Mouse (Mus musculus) lung, embryonic 15.5 days (tissue): Measurements from ENCODE around the gene Olfr243. TPM values are rescaled to one million over a fixed set of nuclear protein-coding genes. Genes with fewer than 3 reads are reported as not detected.

Source experiments
- polyA plus RNA-seq: library from polyadenylated mRNA; unstranded; fragments of >200 nt; fragmentation: Nextera tagmentation; extraction: Ambion mirVana; gene quantifications from 2 replicates; pipeline ENCODE4 v1.2.1, GENCODE M21; 2015

Gene Olfr243
- polyA plus RNA-seq, 1 experiment from 2014 or later, result not detected

Other genes with a start within 250 kb of the Olfr243 start
- gene Olfr608, start 244.8 kb upstream of the Olfr243 start, polyA plus RNA-seq, result not detected in 2 replicates
- gene Olfr609, start 216.6 kb upstream of the Olfr243 start, polyA plus RNA-seq, result not detected in 2 replicates
- gene Olfr610, start 202.5 kb upstream of the Olfr243 start, polyA plus RNA-seq, result not detected in 2 replicates
- not detected in 2 replicates for gene Olfr611, start 193.8 kb upstream of the Olfr243 start, polyA plus RNA-seq
- not detected in 2 replicates for gene Olfr612, start 172.0 kb upstream of the Olfr243 start, polyA plus RNA-seq
- gene Olfr613, start 166.6 kb upstream of the Olfr243 start, polyA plus RNA-seq, result not detected in 2 replicates
- gene Olfr615, start 158.6 kb upstream of the Olfr243 start, polyA plus RNA-seq, result not detected in 2 replicates
- not detected in 2 replicates for gene Olfr616, start 145.5 kb upstream of the Olfr243 start, polyA plus RNA-seq
- gene Olfr617, start 141.6 kb upstream of the Olfr243 start, polyA plus RNA-seq, result not detected in 2 replicates
- gene Olfr618, start 124.6 kb upstream of the Olfr243 start, polyA plus RNA-seq, result not detected in 2 replicates
- gene Olfr619, start 114.1 kb upstream of the Olfr243 start, polyA plus RNA-seq, result not detected in 2 replicates
- not detected in 2 replicates for gene Olfr620, start 102.1 kb upstream of the Olfr243 start, polyA plus RNA-seq
- gene Olfr622, start 72.0 kb upstream of the Olfr243 start, polyA plus RNA-seq, result not detected in 2 replicates
- not detected in 2 replicates for gene Olfr623, start 51.0 kb upstream of the Olfr243 start, polyA plus RNA-seq
- 0.04 TPM in 1 of 2 replicates, not detected in the other for gene Olfr624, start 43.5 kb upstream of the Olfr243 start, polyA plus RNA-seq
- not detected in 2 replicates for gene Olfr625-ps1, start 32.0 kb upstream of the Olfr243 start, polyA plus RNA-seq
- not detected in 2 replicates for gene Olfr628, start 15.7 kb downstream of the Olfr243 start, polyA plus RNA-seq
- gene Olfr629, start 30.3 kb downstream of the Olfr243 start, polyA plus RNA-seq, result not detected in 2 replicates
- gene Olfr630, start 42.7 kb downstream of the Olfr243 start, polyA plus RNA-seq, result not detected in 2 replicates
- not detected in 2 replicates for gene Olfr69, start 56.9 kb downstream of the Olfr243 start, polyA plus RNA-seq
- not detected in 2 replicates for gene Olfr68, start 65.0 kb downstream of the Olfr243 start, polyA plus RNA-seq
- not detected in 2 replicates for gene Olfr67, start 77.2 kb downstream of the Olfr243 start, polyA plus RNA-seq
- 4,716 and 5,311 TPM in 2 replicates for gene Hbb-bt, start 99.3 kb downstream of the Olfr243 start, polyA plus RNA-seq
- gene Hbb-bs, start 113.4 kb downstream of the Olfr243 start, polyA plus RNA-seq, result 14,530 and 15,290 TPM in 2 replicates
- not detected in 2 replicates for gene Hbb-bh2, start 125.8 kb downstream of the Olfr243 start, polyA plus RNA-seq
- 8.2 and 12.5 TPM in 2 replicates for gene Hbb-bh1, start 128.5 kb downstream of the Olfr243 start, polyA plus RNA-seq
- gene Hbb-y, start 138.5 kb downstream of the Olfr243 start, polyA plus RNA-seq, result 807 and 1,263 TPM in 2 replicates
- gene Olfr66, start 171.6 kb downstream of the Olfr243 start, polyA plus RNA-seq, result not detected in 2 replicates
- not detected in 2 replicates for gene Olfr64, start 179.8 kb downstream of the Olfr243 start, polyA plus RNA-seq
- not detected in 2 replicates for gene Olfr65, start 188.8 kb downstream of the Olfr243 start, polyA plus RNA-seq
- gene Olfr631, start 214.2 kb downstream of the Olfr243 start, polyA plus RNA-seq, result not detected in 2 replicates
- gene Olfr632, start 219.7 kb downstream of the Olfr243 start, polyA plus RNA-seq, result not detected in 2 replicates
- not detected in 2 replicates for gene Olfr633, start 229.8 kb downstream of the Olfr243 start, polyA plus RNA-seq